Mouse (Mus musculus): Measurements from ENCODE around the gene Lgals3bp. TPM values are rescaled to one million over a fixed set of nuclear protein-coding genes. Genes with fewer than 3 reads are reported as not detected.
A peak's percentile ranks its signal among the peaks of the same experiment; 100 is the strongest.

The Lgals3bp gene
- polyA plus RNA-seq, 1 experiment from 2014 or later = 7.3 TPM

DNA sequence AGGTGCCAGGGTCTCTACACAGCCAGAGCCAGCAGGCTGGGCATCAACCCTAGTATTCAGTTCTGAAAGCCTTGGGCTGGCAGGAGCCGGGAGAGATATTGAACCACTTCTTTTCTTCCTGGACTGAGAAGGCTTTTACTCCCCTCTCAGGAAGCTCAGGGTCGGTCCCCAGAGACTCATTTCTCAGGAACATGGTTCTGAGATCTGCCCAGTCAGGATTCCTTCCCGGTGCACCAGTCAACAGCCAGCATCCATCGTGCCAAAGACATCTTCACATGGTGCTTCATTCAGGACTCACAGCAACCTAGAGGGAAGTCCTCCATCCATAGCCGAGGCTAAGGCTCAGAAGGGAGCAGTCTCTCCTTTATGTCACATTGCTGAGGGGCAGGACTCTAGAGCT is 27.4 kb downstream of the Lgals3bp start:
- WGBS = 68% methylated on average over 5 of the region's 5 CpGs

DNA sequence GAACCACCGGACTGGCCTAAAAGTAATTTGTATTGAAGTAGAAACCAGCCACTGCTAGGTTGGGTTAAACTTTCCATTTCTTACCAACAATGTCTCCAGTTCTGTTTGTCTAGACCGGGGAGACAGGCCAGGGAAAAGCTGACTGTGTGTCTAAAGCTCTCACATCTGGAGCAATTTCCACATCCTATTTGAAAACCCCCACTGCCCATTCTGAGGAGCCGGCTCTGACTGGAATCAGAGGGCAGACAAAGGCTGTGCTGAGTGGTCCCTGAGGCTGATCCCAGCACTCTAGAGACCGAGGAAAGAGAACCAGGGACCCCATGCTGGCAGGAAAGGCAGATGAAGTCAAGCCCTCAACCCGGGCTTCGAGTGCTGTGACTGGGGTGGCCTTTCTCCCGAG is 29.3 kb downstream of the Lgals3bp start:
- H3K27me3 ChIP-seq (ENCODE audit: control insufficient read depth, insufficient read depth, low read depth, low read length) = no peaks in the 10 kb centered on the region
- H3K9ac ChIP-seq (ENCODE audit: low read length) = no peak overlapping the region
- H3K4me2 ChIP-seq (ENCODE audit: low read depth, low read length) = no peak overlapping the region
- ATAC-seq (ENCODE audit: low read depth) = no peak
- no peak overlapping the region for H3K27ac ChIP-seq (ENCODE audit: low read length)
- H3K4me1 ChIP-seq (replicated peaks; ENCODE audit: control insufficient read depth, insufficient read depth, low read length) = no peaks in the 10 kb centered on the region; the same call in 1 of the 2 replicates
- H3K36me3 ChIP-seq (ENCODE audit: control insufficient read depth, insufficient read depth, low read length) = no peaks in the 10 kb centered on the region
- no peaks in the 10 kb centered on the region for H3K9me3 ChIP-seq (ENCODE audit: control insufficient read depth, low read length)
- 50% methylated on average over 7 of the region's 7 CpGs for WGBS
- H3K4me3 ChIP-seq (ENCODE audit: low read length) = no peak overlapping the region

More for the DNA sequence above, 27.4 kb downstream of the Lgals3bp start:
- Histone ChIP-seq H3K4me2 (ENCODE audit: low read depth, low read length) (no peak overlapping the region), H3K36me3 (ENCODE audit: control insufficient read depth, insufficient read depth, low read length) (no peaks in the 10 kb centered on the region), H3K27me3 (ENCODE audit: control insufficient read depth, insufficient read depth, low read depth, low read length) (no peaks in the 10 kb centered on the region), H3K4me1 (replicated peaks; ENCODE audit: control insufficient read depth, insufficient read depth, low read length) (no peaks in the 10 kb centered on the region; the same call in 1 of the 2 replicates), H3K27ac (ENCODE audit: low read length) (no peak overlapping the region), H3K9ac (ENCODE audit: low read length) (no peak overlapping the region), H3K4me3 (ENCODE audit: low read length) (no peak overlapping the region), H3K9me3 (ENCODE audit: control insufficient read depth, low read length) (no peaks in the 10 kb centered on the region)
- ATAC-seq (ENCODE audit: low read depth) = no peak

DNA sequence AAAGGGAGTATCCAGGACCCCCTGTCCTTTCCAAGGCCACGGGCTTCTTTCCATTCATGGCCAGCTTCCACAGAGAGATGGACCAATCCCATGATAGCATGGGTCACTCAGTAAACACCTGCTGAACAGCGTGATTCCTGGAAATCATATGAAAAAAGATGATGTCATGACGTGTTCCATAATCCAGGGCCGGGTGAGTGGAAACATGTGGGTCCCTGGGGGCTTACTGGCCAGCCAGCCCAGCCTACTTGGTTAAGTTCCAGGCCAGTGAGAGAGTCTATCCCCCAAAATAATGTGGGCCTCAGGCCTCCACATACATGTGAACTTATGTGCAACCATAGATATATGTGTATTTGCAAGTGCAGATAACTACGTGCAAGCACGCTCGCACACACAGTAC is 30.0 kb downstream of the Lgals3bp start:
- no peak overlapping the region for H3K4me3 ChIP-seq (ENCODE audit: low read length)
- no peak overlapping the region for H3K9ac ChIP-seq (ENCODE audit: low read length)
- WGBS = 79% methylated on average over 7 of the region's 7 CpGs
- H3K4me1 ChIP-seq (replicated peaks; ENCODE audit: control insufficient read depth, insufficient read depth, low read length) = no peaks in the 10 kb centered on the region; the same call in 1 of the 2 replicates
- no peak overlapping the region for H3K27ac ChIP-seq (ENCODE audit: low read length)
- H3K9me3 ChIP-seq (ENCODE audit: control insufficient read depth, low read length) = no peaks in the 10 kb centered on the region
- ATAC-seq (ENCODE audit: low read depth) = no peak
- H3K27me3 ChIP-seq (ENCODE audit: control insufficient read depth, insufficient read depth, low read depth, low read length) = no peaks in the 10 kb centered on the region
- H3K4me2 ChIP-seq (ENCODE audit: low read depth, low read length) = no peak overlapping the region
- no peaks in the 10 kb centered on the region for H3K36me3 ChIP-seq (ENCODE audit: control insufficient read depth, insufficient read depth, low read length)

DNA sequence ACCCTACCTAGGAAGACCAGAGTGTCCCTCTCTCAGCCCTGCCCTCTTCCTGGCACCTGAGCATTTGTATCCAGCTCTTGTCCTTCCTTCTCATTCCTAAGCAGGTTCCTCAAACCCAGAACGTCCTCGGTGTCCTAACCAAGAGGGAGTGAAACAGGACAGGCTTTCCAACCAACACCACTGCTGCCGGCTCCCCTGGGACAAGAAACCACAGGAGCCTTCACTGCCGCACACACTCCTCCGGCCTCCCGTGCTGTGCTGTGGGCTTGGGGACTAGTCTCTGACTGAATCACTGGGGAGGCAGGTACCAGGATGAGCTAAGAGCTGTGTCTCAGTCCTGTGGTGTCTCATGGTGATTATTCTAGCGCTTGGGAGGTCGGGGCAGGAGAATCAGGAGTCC is 32.2 kb downstream of the Lgals3bp start:
- Histone ChIP-seq H3K4me1 (replicated peaks; ENCODE audit: control insufficient read depth, insufficient read depth, low read length) (no peaks in the 10 kb centered on the region), H3K4me3 (ENCODE audit: low read length) (no peak overlapping the region), H3K9me3 (ENCODE audit: control insufficient read depth, low read length) (no peaks in the 10 kb centered on the region), H3K27ac (ENCODE audit: low read length) (no peak overlapping the region), H3K36me3 (ENCODE audit: control insufficient read depth, insufficient read depth, low read length) (no peaks in the 10 kb centered on the region), H3K4me2 (ENCODE audit: low read depth, low read length) (no peak overlapping the region), H3K27me3 (ENCODE audit: control insufficient read depth, insufficient read depth, low read depth, low read length) (no peaks in the 10 kb centered on the region), H3K9ac (ENCODE audit: low read length) (no peak overlapping the region)
- 68% methylated on average over 8 of the region's 8 CpGs for WGBS
- no peak for ATAC-seq (ENCODE audit: low read depth)

GRCm38 (mm10) chr11:118369251-118369650 is 32.6 kb downstream of the Lgals3bp start:
- no peak overlapping the region for H3K27ac ChIP-seq (ENCODE audit: low read length)
- H3K9me3 ChIP-seq (ENCODE audit: control insufficient read depth, low read length) = no peaks in the 10 kb centered on the region
- H3K36me3 ChIP-seq (ENCODE audit: control insufficient read depth, insufficient read depth, low read length) = no peaks in the 10 kb centered on the region
- H3K4me1 ChIP-seq (replicated peaks; ENCODE audit: control insufficient read depth, insufficient read depth, low read length) = no peaks in the 10 kb centered on the region
- H3K9ac ChIP-seq (ENCODE audit: low read length) = no peak overlapping the region
- ATAC-seq (ENCODE audit: low read depth) = no peak
- no peak overlapping the region for H3K4me2 ChIP-seq (ENCODE audit: low read depth, low read length)
- no peak overlapping the region for H3K4me3 ChIP-seq (ENCODE audit: low read length)
- no peaks in the 10 kb centered on the region for H3K27me3 ChIP-seq (ENCODE audit: control insufficient read depth, insufficient read depth, low read depth, low read length)
- WGBS = 72% methylated on average over 5 of the region's 5 CpGs

- 52% methylated on average over 3 of the region's 3 CpGs for WGBS
- Histone ChIP-seq H3K4me2 (ENCODE audit: low read depth, low read length) (no peak overlapping the region), H3K9ac (ENCODE audit: low read length) (no peak overlapping the region), H3K4me3 (ENCODE audit: low read length) (no peak overlapping the region), H3K27ac (ENCODE audit: low read length) (no peak overlapping the region), H3K36me3 (ENCODE audit: control insufficient read depth, insufficient read depth, low read length) (no peaks in the 10 kb centered on the region), H3K4me1 (replicated peaks; ENCODE audit: control insufficient read depth, insufficient read depth, low read length) (peaks cover 5% of the 10 kb centered on the region), H3K27me3 (ENCODE audit: control insufficient read depth, insufficient read depth, low read depth, low read length) (no peaks in the 10 kb centered on the region), H3K9me3 (ENCODE audit: control insufficient read depth, low read length) (no peaks in the 10 kb centered on the region)
- no peak for ATAC-seq (ENCODE audit: low read depth)
These were observed 33.6 kb downstream of the Lgals3bp start for GRCm38 (mm10) chr11:118368330-118368729.

DNA sequence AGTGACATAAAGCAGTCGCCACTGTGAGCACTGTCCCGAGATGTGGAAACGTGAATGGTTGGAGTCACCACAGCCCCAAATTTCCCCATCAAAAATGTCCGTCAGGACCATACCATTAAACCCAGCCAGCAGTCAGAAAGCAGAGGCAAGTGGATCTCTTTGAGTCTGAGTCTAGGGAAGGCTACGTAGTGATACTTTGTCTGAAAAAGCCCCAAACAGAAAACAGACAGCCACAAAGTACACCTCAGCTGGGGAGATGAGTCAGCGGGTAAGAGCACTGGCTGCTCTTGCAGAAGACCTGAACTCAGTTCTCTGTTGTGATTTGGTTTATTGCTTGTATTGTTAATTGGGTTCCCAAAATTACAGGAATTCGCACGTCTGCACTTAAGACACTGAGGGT is 35.3 kb downstream of the Lgals3bp start:
- Histone ChIP-seq H3K27ac (ENCODE audit: low read length) (no peak overlapping the region), H3K4me2 (ENCODE audit: low read depth, low read length) (no peak overlapping the region), H3K9ac (ENCODE audit: low read length) (no peak overlapping the region), H3K36me3 (ENCODE audit: control insufficient read depth, insufficient read depth, low read length) (no peaks in the 10 kb centered on the region), H3K27me3 (ENCODE audit: control insufficient read depth, insufficient read depth, low read depth, low read length) (no peaks in the 10 kb centered on the region), H3K4me1 (replicated peaks; ENCODE audit: control insufficient read depth, insufficient read depth, low read length) (peaks cover 19% of the 10 kb centered on the region), H3K9me3 (ENCODE audit: control insufficient read depth, low read length) (no peaks in the 10 kb centered on the region), H3K4me3 (ENCODE audit: low read length) (no peak overlapping the region)
- 76% methylated on average over 8 of the region's 8 CpGs for WGBS
- ATAC-seq (ENCODE audit: low read depth) = no peak

DNA sequence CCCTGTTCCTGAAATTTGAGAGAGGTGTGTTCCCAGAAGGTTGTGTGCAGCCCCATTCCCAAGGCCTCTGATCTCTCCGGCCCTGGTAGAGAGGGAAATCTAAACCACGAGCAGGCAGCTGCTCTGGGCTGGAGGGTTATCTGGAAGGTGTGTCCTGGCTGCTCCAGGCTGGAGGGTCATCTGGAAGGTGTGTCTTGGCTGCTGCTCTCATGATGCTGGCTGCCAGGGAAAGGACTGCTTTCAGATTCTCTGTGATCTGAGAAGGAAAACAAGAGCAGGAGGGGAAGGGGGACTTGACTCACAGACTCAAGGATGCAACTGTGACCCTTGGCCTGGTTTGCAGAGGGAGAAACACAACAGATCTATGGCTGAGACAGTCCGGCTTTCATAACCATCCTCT is 35.8 kb downstream of the Lgals3bp start:
- Histone ChIP-seq H3K27me3 (ENCODE audit: control insufficient read depth, insufficient read depth, low read depth, low read length) (no peaks in the 10 kb centered on the region), H3K4me1 (replicated peaks; ENCODE audit: control insufficient read depth, insufficient read depth, low read length) (peaks cover 20% of the 10 kb centered on the region)
- no peak for ATAC-seq (ENCODE audit: low read depth)

DNA sequence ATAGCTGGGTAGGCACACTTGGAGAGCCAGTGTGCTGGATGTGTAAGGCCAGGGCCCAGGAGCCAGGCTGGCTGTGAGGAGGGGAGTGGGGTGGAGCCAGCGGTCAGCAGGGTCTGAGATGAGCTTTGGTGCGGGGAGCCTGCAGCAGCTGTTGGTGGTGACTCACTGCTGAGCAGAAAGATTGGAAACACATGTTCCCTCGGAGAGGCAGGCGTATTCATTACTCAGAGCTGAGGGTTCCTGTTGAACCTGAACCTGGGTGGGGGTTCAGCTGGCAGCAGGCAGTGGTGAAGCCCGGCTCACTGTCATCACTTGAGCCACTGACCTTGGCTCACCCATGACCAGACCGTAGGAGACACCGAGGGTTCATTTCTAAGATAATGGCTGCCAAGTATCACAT is 36.7 kb downstream of the Lgals3bp start:
- Histone ChIP-seq H3K27me3 (ENCODE audit: control insufficient read depth, insufficient read depth, low read depth, low read length) (no peaks in the 10 kb centered on the region), H3K9me3 (ENCODE audit: control insufficient read depth, low read length) (no peaks in the 10 kb centered on the region), H3K4me2 (ENCODE audit: low read depth, low read length) (no peak overlapping the region), H3K4me3 (ENCODE audit: low read length) (no peak overlapping the region), H3K27ac (ENCODE audit: low read length) (no peak overlapping the region), H3K36me3 (ENCODE audit: control insufficient read depth, insufficient read depth, low read length) (no peaks in the 10 kb centered on the region), H3K9ac (ENCODE audit: low read length) (no peak overlapping the region), H3K4me1 (replicated peaks; ENCODE audit: control insufficient read depth, insufficient read depth, low read length) (peaks cover 30% of the 10 kb centered on the region)
- 60% methylated on average over 7 of the region's 7 CpGs for WGBS
- peak; percentile 42 for ATAC-seq (ENCODE audit: low read depth)

More for the DNA sequence above, 35.8 kb downstream of the Lgals3bp start:
- WGBS = 60% methylated on average over 3 of the region's 3 CpGs
- no peak overlapping the region for H3K27ac ChIP-seq (ENCODE audit: low read length)
- H3K9me3 ChIP-seq (ENCODE audit: control insufficient read depth, low read length) = no peaks in the 10 kb centered on the region
- no peak overlapping the region for H3K9ac ChIP-seq (ENCODE audit: low read length)
- H3K4me2 ChIP-seq (ENCODE audit: low read depth, low read length) = no peak overlapping the region
- H3K36me3 ChIP-seq (ENCODE audit: control insufficient read depth, insufficient read depth, low read length) = no peaks in the 10 kb centered on the region
- H3K4me3 ChIP-seq (ENCODE audit: low read length) = no peak overlapping the region

GRCm38 (mm10) chr11:118364021-118364420 is 37.9 kb downstream of the Lgals3bp start:
- Histone ChIP-seq H3K9ac (ENCODE audit: low read length) (no peak overlapping the region), H3K27ac (ENCODE audit: low read length) (no peak overlapping the region)
- 82% methylated on average over 4 of the region's 4 CpGs for WGBS

More at GRCm38 (mm10) chr11:118364021-118364420, 37.9 kb downstream of the Lgals3bp start:
- ATAC-seq (ENCODE audit: low read depth) = no peak
- H3K27me3 ChIP-seq (ENCODE audit: control insufficient read depth, insufficient read depth, low read depth, low read length) = no peaks in the 10 kb centered on the region
- peaks cover 30% of the 10 kb centered on the region for H3K4me1 ChIP-seq (replicated peaks; ENCODE audit: control insufficient read depth, insufficient read depth, low read length)
- no peaks in the 10 kb centered on the region for H3K36me3 ChIP-seq (ENCODE audit: control insufficient read depth, insufficient read depth, low read length)
- H3K4me3 ChIP-seq (ENCODE audit: low read length) = no peak overlapping the region
- H3K9me3 ChIP-seq (ENCODE audit: control insufficient read depth, low read length) = no peaks in the 10 kb centered on the region
- H3K4me2 ChIP-seq (ENCODE audit: low read depth, low read length) = no peak overlapping the region

Data from lung, embryonic 16.5 days (tissue).